Mouse (Mus musculus) intestine, postnatal 0 days (tissue): Measurements from ENCODE around the gene Ulk4. TPM values are rescaled to one million over a fixed set of nuclear protein-coding genes. Genes with fewer than 3 reads are reported as not detected.

Experiments used
- ATAC-seq: fragments of 200-750 bp; cut with Nextera tagmentation; 2 replicates; pipeline ENCODE4 v1.8.0; 2017; ENCODE audit warnings: mild to moderate bottlenecking, moderate TSS enrichment, moderate library complexity
- H3K27ac ChIP-seq: fragments of 300-500 bp; sonication (generic); 2 replicates; pipeline ENCODE4 v1.5.1; 2014; ENCODE audit warnings: mild to moderate bottlenecking, low read depth, low read length, moderate library complexity
- H3K27me3 ChIP-seq: fragments of 300-500 bp; sonication (generic); replicated peaks from 2 replicates; pipeline ENCODE4 v1.6.1; 2014; ENCODE audit warnings: low read length, mixed read lengths; ENCODE audit not compliant: control insufficient read depth, insufficient read depth
- H3K36me3 ChIP-seq: fragments of 300-500 bp; sonication (generic); 2 replicates; pipeline ENCODE4 v1.6.1; 2014; ENCODE audit warnings: mild to moderate bottlenecking, moderate library complexity; ENCODE audit not compliant: control insufficient read depth, insufficient read depth
- H3K4me1 ChIP-seq: fragments of 300-500 bp; sonication (generic); replicated peaks from 2 replicates; pipeline ENCODE4 v1.6.1; 2014; ENCODE audit warnings: antibody characterized with exemption, low read length, mixed read lengths; ENCODE audit not compliant: control insufficient read depth, insufficient read depth
- H3K4me2 ChIP-seq: fragments of 300-500 bp; sonication (generic); replicated peaks from 2 replicates; pipeline ENCODE4 v1.6.1; 2014; ENCODE audit warnings: low read depth, mild to moderate bottlenecking, moderate library complexity
- H3K4me3 ChIP-seq: fragments of 300-500 bp; sonication (generic); 2 replicates; pipeline ENCODE4 v1.5.1; 2014; ENCODE audit warnings: low read depth, low read length
- H3K9ac ChIP-seq: fragments of 300-500 bp; sonication (generic); 2 replicates; pipeline ENCODE4 v1.6.1; 2014; ENCODE audit warnings: mild to moderate bottlenecking, low read depth, low read length
- H3K9me3 ChIP-seq: fragments of 300-500 bp; sonication (generic); 2 replicates; pipeline ENCODE4 v1.6.1; 2016; ENCODE audit warnings: mixed run types; ENCODE audit not compliant: control insufficient read depth
- CTCF ChIP-seq: sonication (generic); IDR thresholded peaks from 2 replicates; pipeline ENCODE4 v1.5.1; 2016; ENCODE audit warnings: low read depth, mild to moderate bottlenecking, control low read depth, antibody characterized with exemption, moderate library complexity
- WGBS: fragments of 180-500 bp; shearing (Covaris S2); extraction: QIAGEN DNeasy Blood & Tissue Kit; methylation state at CpG from one replicate; pipeline ENCODE4 v1.1.7; 2014; 5-methylcytosine and 5-hydroxymethylcytosine counted together
- polyA plus RNA-seq: library from polyadenylated mRNA; unstranded; fragments of >200 nt; fragmentation: Nextera tagmentation; extraction: Ambion mirVana; gene quantifications from 2 replicates; pipeline ENCODE4 v1.2.1, GENCODE M21; 2015

Ulk4 gene
- polyA plus RNA-seq, 1 experiment from 2014 or later, result 111 TPM

- ATAC-seq, result no peak
- Histone ChIP-seq H3K4me1 (no peaks in the 10 kb centered on the region), H3K27ac (no peak overlapping the region), H3K27me3 (no peaks in the 10 kb centered on the region), H3K4me2 (no peak overlapping the region), H3K36me3 (no peaks in the 10 kb centered on the region), H3K9ac (no peak overlapping the region), H3K4me3 (no peak overlapping the region), H3K9me3 (no peaks in the 10 kb centered on the region)
- TF ChIP-seq CTCF, result peak; percentile 47
- WGBS, result 61% methylated on average over 9 of the region's 9 CpGs
These were observed 247.2 kb downstream of the Ulk4 start for GRCm38 (mm10) chr9:121029786-121030185.

- Histone ChIP-seq H3K4me1 (no peaks in the 10 kb centered on the region), H3K4me2 (no peak overlapping the region), H3K9me3 (no peaks in the 10 kb centered on the region), H3K4me3 (no peak overlapping the region), H3K27ac (no peak overlapping the region), H3K9ac (no peak overlapping the region), H3K27me3 (no peaks in the 10 kb centered on the region), H3K36me3 (no peaks in the 10 kb centered on the region)
- no peak for TF ChIP-seq CTCF
- WGBS, result 70% methylated on average over 14 of the region's 14 CpGs
- ATAC-seq, result peak; percentile 41; the same call in 1 of the 2 replicates
These were observed 253.3 kb downstream of the Ulk4 start for GRCm38 (mm10) chr9:121023526-121024264.

GRCm38 (mm10) chr9:121020360-121020759, 256.6 kb downstream of the Ulk4 start:
- H3K27me3 ChIP-seq, result no peaks in the 10 kb centered on the region
- TF ChIP-seq CTCF, result no peak
- H3K9me3 ChIP-seq, result no peaks in the 10 kb centered on the region
- no peak overlapping the region for H3K4me3 ChIP-seq
- no peak overlapping the region for H3K27ac ChIP-seq
- 76% methylated on average over 11 of the region's 11 CpGs for WGBS
- no peaks in the 10 kb centered on the region for H3K4me1 ChIP-seq
- H3K4me2 ChIP-seq, result no peak overlapping the region
- no peaks in the 10 kb centered on the region for H3K36me3 ChIP-seq
- H3K9ac ChIP-seq, result no peak overlapping the region
- ATAC-seq, result no peak

- ATAC-seq, result no peak
- no peaks in the 10 kb centered on the region for H3K36me3 ChIP-seq
- H3K4me3 ChIP-seq, result no peak overlapping the region
- H3K4me2 ChIP-seq, result no peak overlapping the region
- no peak for TF ChIP-seq CTCF
- H3K9me3 ChIP-seq, result no peaks in the 10 kb centered on the region
- no peak overlapping the region for H3K9ac ChIP-seq
- H3K27me3 ChIP-seq, result no peaks in the 10 kb centered on the region
- H3K4me1 ChIP-seq, result no peaks in the 10 kb centered on the region
- no peak overlapping the region for H3K27ac ChIP-seq
- 74% methylated on average over 13 of the region's 13 CpGs for WGBS
These were observed 257.1 kb downstream of the Ulk4 start for GRCm38 (mm10) chr9:121019932-121020331.

GRCm38 (mm10) chr9:121018524-121019315, 258.3 kb downstream of the Ulk4 start:
- 66% methylated on average over 2 of the region's 2 CpGs for WGBS
- no peak for ATAC-seq
- no peaks in the 10 kb centered on the region for H3K36me3 ChIP-seq
- H3K9ac ChIP-seq, result no peak overlapping the region
- H3K4me3 ChIP-seq, result no peak overlapping the region
- H3K4me1 ChIP-seq, result no peaks in the 10 kb centered on the region
- no peaks in the 10 kb centered on the region for H3K27me3 ChIP-seq
- no peak overlapping the region for H3K27ac ChIP-seq
- TF ChIP-seq CTCF, result no peak
- H3K9me3 ChIP-seq, result no peaks in the 10 kb centered on the region
- no peak overlapping the region for H3K4me2 ChIP-seq

GRCm38 (mm10) chr9:121015810-121016502, 261.0 kb downstream of the Ulk4 start:
- TF ChIP-seq CTCF, result no peak
- ATAC-seq, result no peak
- no peaks in the 10 kb centered on the region for H3K9me3 ChIP-seq

More at GRCm38 (mm10) chr9:121015810-121016502, 261.0 kb downstream of the Ulk4 start:
- H3K4me2 ChIP-seq, result no peak overlapping the region
- H3K4me3 ChIP-seq, result no peak overlapping the region
- H3K4me1 ChIP-seq, result no peaks in the 10 kb centered on the region
- WGBS, result 68% methylated on average over 11 of the region's 11 CpGs
- H3K9ac ChIP-seq, result no peak overlapping the region
- no peaks in the 10 kb centered on the region for H3K36me3 ChIP-seq
- no peak overlapping the region for H3K27ac ChIP-seq
- no peaks in the 10 kb centered on the region for H3K27me3 ChIP-seq
